Mouse (Mus musculus): ENCODE results near the gene Gpatch8. TPM values are rescaled to one million over a fixed set of nuclear protein-coding genes. Genes with fewer than 3 reads are reported as not detected.
"Not testable (repeated sequence)": the region's sequence is repeated elsewhere in the genome, so short reads cannot be mapped to it uniquely, and the experiment has no call there.

Gene Gpatch8
- polyA plus RNA-seq, 1 experiment from 2014 or later, result 43.4 TPM

- H3K27me3 ChIP-seq (ENCODE audit: control insufficient read depth, insufficient read depth, low read length), result no peaks in the 10 kb centered on the region
- H3K36me3 ChIP-seq (replicated peaks; ENCODE audit: control insufficient read depth, insufficient read depth, low read depth, low read length), result no peaks in the 10 kb centered on the region
- no peak overlapping the region for H3K4me3 ChIP-seq (ENCODE audit: low read depth, low read length)
- no peaks in the 10 kb centered on the region for H3K9me3 ChIP-seq (replicated peaks; ENCODE audit: control insufficient read depth, low read length)
- no peaks in the 10 kb centered on the region for H3K4me1 ChIP-seq (ENCODE audit: control insufficient read depth, insufficient read depth, low read length)
- H3K9ac ChIP-seq (replicated peaks; ENCODE audit: low read length), result no peak overlapping the region
- DNase-seq (ENCODE audit: low spot score), result no peak
- WGBS, result 84% methylated on average over 3 of the region's 3 CpGs
- ATAC-seq (replicated peaks; ENCODE audit: insufficient number of reproducible peaks, low FRiP score, low TSS enrichment, low read depth), result no peak
- H3K4me2 ChIP-seq (ENCODE audit: low read depth, low read length), result no peak overlapping the region
- no peak overlapping the region for H3K27ac ChIP-seq (replicated peaks; ENCODE audit: low read depth, low read length)
These were observed 4.1 kb downstream of the Gpatch8 start for GRCm38 (mm10) chr11:102552051-102552450.

DNA sequence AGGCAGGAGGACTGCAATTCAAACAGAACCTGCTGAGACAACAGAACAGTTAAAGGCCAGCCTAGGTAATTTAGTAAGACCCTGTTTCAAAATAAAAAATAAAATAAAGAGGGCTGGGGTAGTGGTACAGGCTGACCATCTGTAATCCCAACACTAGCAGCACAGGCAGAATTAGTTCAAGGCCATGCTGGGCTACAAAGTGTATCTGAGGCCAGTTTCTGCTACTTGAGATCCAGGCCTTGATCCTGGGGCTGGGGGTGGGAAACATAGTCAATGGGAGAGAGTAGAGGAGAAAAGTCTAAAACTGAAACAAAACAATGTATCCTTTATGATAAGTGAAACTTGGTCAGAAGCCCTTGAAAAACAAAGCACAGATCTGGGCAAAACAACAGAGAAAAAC is 5.0 kb downstream of the Gpatch8 start:
- H3K4me1 ChIP-seq (ENCODE audit: control insufficient read depth, insufficient read depth, low read length), result no peaks in the 10 kb centered on the region
- H3K27ac ChIP-seq (replicated peaks; ENCODE audit: low read depth, low read length), result no peak overlapping the region
- ATAC-seq (replicated peaks; ENCODE audit: insufficient number of reproducible peaks, low FRiP score, low TSS enrichment, low read depth), result no peak
- no peak overlapping the region for H3K9ac ChIP-seq (replicated peaks; ENCODE audit: low read length)
- H3K36me3 ChIP-seq (replicated peaks; ENCODE audit: control insufficient read depth, insufficient read depth, low read depth, low read length), result no peaks in the 10 kb centered on the region
- H3K4me2 ChIP-seq (ENCODE audit: low read depth, low read length), result no peak overlapping the region
- H3K9me3 ChIP-seq (replicated peaks; ENCODE audit: control insufficient read depth, low read length), result no peaks in the 10 kb centered on the region
- H3K27me3 ChIP-seq (ENCODE audit: control insufficient read depth, insufficient read depth, low read length), result no peaks in the 10 kb centered on the region
- no peak for DNase-seq (ENCODE audit: low spot score)
- H3K4me3 ChIP-seq (ENCODE audit: low read depth, low read length), result no peak overlapping the region

GRCm38 (mm10) chr11:102541471-102541870 is 14.7 kb downstream of the Gpatch8 start:
- Histone ChIP-seq H3K4me2 (ENCODE audit: low read depth, low read length) (no peak overlapping the region), H3K27ac (replicated peaks; ENCODE audit: low read depth, low read length) (no peak overlapping the region), H3K9me3 (replicated peaks; ENCODE audit: control insufficient read depth, low read length) (no peaks in the 10 kb centered on the region), H3K27me3 (ENCODE audit: control insufficient read depth, insufficient read depth, low read length) (no peaks in the 10 kb centered on the region), H3K36me3 (replicated peaks; ENCODE audit: control insufficient read depth, insufficient read depth, low read depth, low read length) (no peaks in the 10 kb centered on the region; the same call in 1 of the 2 replicates), H3K4me3 (ENCODE audit: low read depth, low read length) (no peak overlapping the region), H3K4me1 (ENCODE audit: control insufficient read depth, insufficient read depth, low read length) (no peaks in the 10 kb centered on the region), H3K9ac (replicated peaks; ENCODE audit: low read length) (no peak overlapping the region)
- 86% methylated on average over 5 of the region's 5 CpGs for WGBS
- ATAC-seq (replicated peaks; ENCODE audit: insufficient number of reproducible peaks, low FRiP score, low TSS enrichment, low read depth), result no peak
- no peak for DNase-seq (ENCODE audit: low spot score)

GRCm38 (mm10) chr11:102540286-102540685 is 15.9 kb downstream of the Gpatch8 start:
- H3K4me2 ChIP-seq (ENCODE audit: low read depth, low read length); DNase-seq (ENCODE audit: low spot score): not testable (repeated sequence)

DNA sequence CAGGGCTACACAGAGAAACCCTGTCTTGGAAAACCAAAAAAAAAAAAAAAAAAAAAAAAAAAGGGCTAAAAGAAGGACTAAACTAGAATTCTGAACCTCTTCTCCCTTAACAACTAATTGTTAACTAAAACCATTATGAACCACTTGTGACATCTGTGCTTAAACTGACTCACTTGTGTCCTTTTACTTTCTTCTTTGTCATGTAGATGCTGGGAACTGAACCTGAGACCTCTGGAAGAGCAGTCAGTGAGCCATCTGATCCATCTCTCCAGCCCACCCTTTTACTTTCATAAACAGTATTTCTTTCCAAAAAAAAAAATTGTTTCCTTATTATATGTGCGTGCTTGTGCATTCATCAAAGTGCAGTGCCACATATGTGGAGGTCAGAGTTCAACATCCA is 16.5 kb downstream of the Gpatch8 start:
- Histone ChIP-seq H3K27me3 (ENCODE audit: control insufficient read depth, insufficient read depth, low read length) (no peaks in the 10 kb centered on the region), H3K4me3 (ENCODE audit: low read depth, low read length) (no peak overlapping the region), H3K9me3 (replicated peaks; ENCODE audit: control insufficient read depth, low read length) (no peaks in the 10 kb centered on the region), H3K4me1 (ENCODE audit: control insufficient read depth, insufficient read depth, low read length) (no peaks in the 10 kb centered on the region), H3K4me2 (ENCODE audit: low read depth, low read length) (no peak overlapping the region), H3K9ac (replicated peaks; ENCODE audit: low read length) (no peak overlapping the region), H3K36me3 (replicated peaks; ENCODE audit: control insufficient read depth, insufficient read depth, low read depth, low read length) (peaks cover 3% of the 10 kb centered on the region; the same call in 1 of the 2 replicates), H3K27ac (replicated peaks; ENCODE audit: low read depth, low read length) (no peak overlapping the region)
- no peak for ATAC-seq (replicated peaks; ENCODE audit: insufficient number of reproducible peaks, low FRiP score, low TSS enrichment, low read depth)
- WGBS, result 58% methylated on average over 1 of the region's 1 CpGs
- no peak for DNase-seq (ENCODE audit: low spot score)

More at GRCm38 (mm10) chr11:102540286-102540685, 15.9 kb downstream of the Gpatch8 start:
- H3K4me3 ChIP-seq (ENCODE audit: low read depth, low read length); H3K9ac ChIP-seq (replicated peaks; ENCODE audit: low read length); H3K27me3 ChIP-seq (ENCODE audit: control insufficient read depth, insufficient read depth, low read length); H3K27ac ChIP-seq (replicated peaks; ENCODE audit: low read depth, low read length); H3K36me3 ChIP-seq (replicated peaks; ENCODE audit: control insufficient read depth, insufficient read depth, low read depth, low read length); ATAC-seq (replicated peaks; ENCODE audit: insufficient number of reproducible peaks, low FRiP score, low TSS enrichment, low read depth); H3K4me1 ChIP-seq (ENCODE audit: control insufficient read depth, insufficient read depth, low read length); H3K9me3 ChIP-seq (replicated peaks; ENCODE audit: control insufficient read depth, low read length): not testable (repeated sequence)

DNA sequence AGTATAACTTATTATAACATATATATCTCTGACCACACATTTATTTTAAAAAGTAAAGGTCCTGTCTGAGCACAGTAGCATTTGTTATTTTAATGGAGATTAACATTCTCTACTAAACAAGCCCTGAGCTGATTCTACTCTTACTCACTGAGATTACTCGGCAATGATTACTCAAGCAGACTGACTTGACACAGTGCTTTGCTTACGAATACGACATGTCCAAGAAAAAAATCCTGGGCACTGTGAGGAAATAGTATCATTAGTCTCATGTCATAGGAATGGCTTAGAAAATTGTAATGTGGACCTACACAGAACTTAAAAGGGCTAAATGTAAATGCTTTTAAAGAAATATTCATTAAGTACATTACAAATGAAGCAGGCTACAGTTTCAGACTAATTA is 20.0 kb downstream of the Gpatch8 start:
- Histone ChIP-seq H3K27ac (replicated peaks; ENCODE audit: low read depth, low read length) (no peak overlapping the region), H3K4me3 (ENCODE audit: low read depth, low read length) (no peak overlapping the region), H3K9me3 (replicated peaks; ENCODE audit: control insufficient read depth, low read length) (no peaks in the 10 kb centered on the region), H3K27me3 (ENCODE audit: control insufficient read depth, insufficient read depth, low read length) (no peaks in the 10 kb centered on the region), H3K36me3 (replicated peaks; ENCODE audit: control insufficient read depth, insufficient read depth, low read depth, low read length) (peaks cover 3% of the 10 kb centered on the region; the same call in 1 of the 2 replicates), H3K4me1 (ENCODE audit: control insufficient read depth, insufficient read depth, low read length) (no peaks in the 10 kb centered on the region), H3K9ac (replicated peaks; ENCODE audit: low read length) (no peak overlapping the region), H3K4me2 (ENCODE audit: low read depth, low read length) (no peak overlapping the region)
- no peak for DNase-seq (ENCODE audit: low spot score)
- 84% methylated on average over 3 of the region's 3 CpGs for WGBS
- no peak for ATAC-seq (replicated peaks; ENCODE audit: insufficient number of reproducible peaks, low FRiP score, low TSS enrichment, low read depth)

DNA sequence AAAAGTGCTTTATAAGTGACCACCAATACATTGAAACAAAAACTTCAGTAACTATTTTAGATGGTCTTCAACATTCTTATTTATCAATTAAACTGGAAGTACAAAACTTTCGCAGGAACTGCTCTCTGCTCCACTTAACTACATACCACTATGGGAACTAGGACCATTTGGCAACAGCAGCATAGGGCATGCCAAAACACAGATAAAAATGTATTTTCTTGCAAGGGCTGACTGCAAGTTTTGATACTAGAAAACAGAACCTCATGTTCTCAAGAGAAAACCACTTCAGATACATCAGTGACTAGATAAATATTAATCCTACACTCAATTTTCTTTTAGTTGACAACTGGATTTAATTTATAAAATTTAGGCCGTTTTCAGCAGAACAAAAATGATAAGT is 22.1 kb downstream of the Gpatch8 start:
- 84% methylated on average over 2 of the region's 2 CpGs for WGBS
- ATAC-seq (replicated peaks; ENCODE audit: insufficient number of reproducible peaks, low FRiP score, low TSS enrichment, low read depth) (no peak), DNase-seq (ENCODE audit: low spot score) (no peak)
- H3K36me3 ChIP-seq (replicated peaks; ENCODE audit: control insufficient read depth, insufficient read depth, low read depth, low read length), result peaks cover 3% of the 10 kb centered on the region; the same call in 1 of the 2 replicates
- H3K4me1 ChIP-seq (ENCODE audit: control insufficient read depth, insufficient read depth, low read length), result no peaks in the 10 kb centered on the region
- H3K9me3 ChIP-seq (replicated peaks; ENCODE audit: control insufficient read depth, low read length), result no peaks in the 10 kb centered on the region
- no peak overlapping the region for H3K27ac ChIP-seq (replicated peaks; ENCODE audit: low read depth, low read length)
- no peak overlapping the region for H3K4me3 ChIP-seq (ENCODE audit: low read depth, low read length)
- H3K4me2 ChIP-seq (ENCODE audit: low read depth, low read length), result no peak overlapping the region
- H3K9ac ChIP-seq (replicated peaks; ENCODE audit: low read length), result no peak overlapping the region
- H3K27me3 ChIP-seq (ENCODE audit: control insufficient read depth, insufficient read depth, low read length), result no peaks in the 10 kb centered on the region

DNA sequence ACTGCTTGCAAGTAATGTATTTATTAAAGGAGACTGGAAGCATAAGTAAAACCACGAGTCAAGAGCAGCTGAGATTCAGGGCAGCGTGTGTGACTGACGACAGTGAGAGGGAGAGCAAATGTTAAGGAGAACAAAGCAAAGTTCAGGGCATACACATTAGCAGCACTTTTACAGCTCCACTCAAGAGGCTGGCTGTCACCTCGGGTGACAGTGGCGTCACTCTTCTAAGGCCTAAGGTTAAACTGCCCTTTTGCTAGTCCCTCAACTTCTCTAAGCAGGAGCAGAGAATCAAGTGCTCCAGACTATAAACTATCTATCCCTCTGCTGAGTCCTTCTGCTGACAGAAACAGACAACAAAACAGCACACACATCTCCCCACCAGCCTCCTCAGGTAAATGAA is 24.8 kb downstream of the Gpatch8 start:
- no peak overlapping the region for H3K4me3 ChIP-seq (ENCODE audit: low read depth, low read length)
- ATAC-seq (replicated peaks; ENCODE audit: insufficient number of reproducible peaks, low FRiP score, low TSS enrichment, low read depth), result no peak
- WGBS, result 68% methylated on average over 5 of the region's 5 CpGs
- H3K36me3 ChIP-seq (replicated peaks; ENCODE audit: control insufficient read depth, insufficient read depth, low read depth, low read length), result 0 out of 2 replicates have a peak, but pooled peaks cover 3% of the 10 kb centered on the region
- no peak overlapping the region for H3K4me2 ChIP-seq (ENCODE audit: low read depth, low read length)
- H3K4me1 ChIP-seq (ENCODE audit: control insufficient read depth, insufficient read depth, low read length), result no peaks in the 10 kb centered on the region
- no peaks in the 10 kb centered on the region for H3K9me3 ChIP-seq (replicated peaks; ENCODE audit: control insufficient read depth, low read length)
- H3K9ac ChIP-seq (replicated peaks; ENCODE audit: low read length), result no peak overlapping the region
- no peak for DNase-seq (ENCODE audit: low spot score)
- H3K27me3 ChIP-seq (ENCODE audit: control insufficient read depth, insufficient read depth, low read length), result no peaks in the 10 kb centered on the region
- no peak overlapping the region for H3K27ac ChIP-seq (replicated peaks; ENCODE audit: low read depth, low read length)
